Mouse (Mus musculus) embryo, embryonic 11.5 days (tissue): ENCODE measurements at regions not wholly inside any gene's neighbourhood (a gene's known extent, or its start where the extent isn't known, plus 50 kb on each side); places are given as distances from the start of the nearest gene placed in this dataset.

Experiments
- DNase-seq: peaks from one replicate; pipeline ENCODE4 v3.0.0-alpha.2; 2012; ENCODE audit warnings: low read depth, low spot score

DNA sequence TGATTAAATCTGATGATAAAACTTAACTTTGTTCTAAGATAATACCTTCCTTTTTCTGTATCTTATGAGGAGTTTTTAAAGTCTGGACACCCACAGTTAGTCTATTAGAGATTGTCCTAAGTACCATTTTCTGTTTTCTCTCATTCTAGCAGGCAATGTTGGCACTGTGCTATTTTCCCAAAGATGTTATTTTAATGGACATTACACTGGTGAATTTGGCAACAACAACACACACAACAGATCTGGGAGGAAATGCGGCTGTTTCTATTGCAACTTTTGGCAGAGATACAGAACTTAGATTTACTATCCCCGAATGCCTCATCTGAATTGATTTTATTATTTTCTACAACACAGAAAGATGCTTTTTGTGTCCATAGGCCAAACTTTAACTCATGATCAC lies 720.9 kb downstream of the Dach1 start:
- no peak for DNase-seq

DNA sequence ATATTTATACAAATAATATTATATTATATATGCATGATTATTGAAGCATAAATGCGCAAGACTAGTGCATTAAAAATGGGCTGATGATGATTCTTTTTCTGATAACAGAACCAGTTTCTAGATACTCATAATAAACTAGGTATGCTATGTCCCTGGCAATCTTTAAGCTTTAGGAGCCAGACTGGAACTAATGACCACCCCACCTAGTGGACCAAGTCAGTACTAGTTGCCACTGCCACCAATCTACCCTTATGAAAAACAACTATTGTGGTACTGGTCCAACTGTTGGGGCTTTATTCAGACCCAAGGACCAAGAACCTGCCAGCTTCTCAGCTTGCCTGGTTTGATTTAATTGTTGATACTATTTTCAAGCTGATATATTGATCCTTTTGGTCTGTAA lies 722.8 kb downstream of the Dach1 start:
- no peak for DNase-seq

DNA sequence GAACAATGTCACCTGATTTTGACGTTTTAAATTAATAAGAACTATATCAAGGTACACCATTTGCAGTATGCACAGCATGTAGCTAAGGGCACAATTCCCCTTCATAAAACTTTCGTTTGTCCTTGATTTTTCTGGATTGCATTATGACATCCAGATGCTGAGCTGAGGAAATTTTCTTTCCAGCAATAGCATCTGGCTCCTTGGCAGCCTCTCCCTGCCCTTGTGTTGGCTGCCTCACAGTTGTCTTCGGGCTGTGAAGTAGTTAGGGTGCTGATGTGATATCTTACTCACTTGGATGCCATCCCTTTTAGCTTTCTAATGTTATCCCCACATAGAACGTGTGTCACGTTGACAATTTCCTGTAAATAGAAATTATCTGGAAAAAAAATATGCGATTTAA lies 729.2 kb downstream of the Dach1 start:
- DNase-seq = no peak

DNA sequence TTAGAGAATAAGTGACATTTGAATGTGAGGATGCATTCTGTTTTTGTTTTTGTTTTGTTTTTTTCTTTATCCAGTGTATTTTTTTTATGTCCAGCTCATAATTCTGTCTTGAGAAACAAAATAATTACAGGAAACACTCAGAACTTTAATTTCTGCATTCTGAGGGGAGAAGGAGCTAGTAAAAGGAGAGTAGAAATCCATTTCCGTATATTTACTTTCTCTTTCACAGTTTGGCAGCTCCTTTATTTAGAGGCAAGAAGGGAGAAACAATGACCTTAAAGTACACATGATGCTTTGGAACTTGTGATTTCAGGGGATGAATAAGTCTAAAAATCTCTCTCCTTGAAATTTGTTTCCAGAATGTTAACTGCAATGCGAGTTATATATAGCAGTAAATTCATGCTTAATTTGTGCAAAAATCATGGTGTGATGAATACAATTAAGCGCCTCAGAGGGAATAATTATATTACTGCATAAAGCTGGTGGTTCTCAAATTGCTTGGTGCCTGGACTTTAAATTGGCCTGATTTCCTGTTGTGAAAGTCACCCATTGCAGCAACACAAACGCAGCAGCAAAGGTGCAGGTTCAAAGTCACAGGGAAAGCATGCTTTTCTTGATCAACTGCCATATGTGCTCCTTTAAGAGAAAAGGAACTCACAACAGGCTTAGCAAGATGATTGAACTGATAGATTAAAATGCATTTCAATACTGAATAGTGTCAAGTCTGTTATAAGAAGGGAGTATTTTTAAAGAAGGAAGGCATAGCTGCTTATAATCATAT lies 733.9 kb downstream of the Dach1 start:
- DNase-seq = no peak

DNA sequence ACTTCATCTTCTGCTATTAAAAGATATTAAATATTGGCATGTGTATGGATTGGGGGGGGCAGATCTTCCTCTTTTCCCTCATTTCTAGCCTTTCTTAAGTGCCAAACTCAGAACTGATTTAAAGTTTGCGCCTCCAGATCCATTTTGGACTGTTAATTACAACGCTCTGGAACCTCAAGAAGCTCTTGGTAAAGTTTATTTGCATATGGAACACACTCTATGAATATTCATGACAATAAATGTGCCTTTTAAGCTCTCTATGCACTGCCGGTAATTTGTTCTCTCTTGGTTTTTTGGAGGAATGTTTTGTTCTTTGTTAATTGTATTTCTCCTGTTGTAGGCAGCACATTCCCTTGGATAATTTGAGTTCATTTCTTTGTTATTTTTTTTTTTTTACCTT lies 738.3 kb downstream of the Dach1 start:
- DNase-seq = no peak

DNA sequence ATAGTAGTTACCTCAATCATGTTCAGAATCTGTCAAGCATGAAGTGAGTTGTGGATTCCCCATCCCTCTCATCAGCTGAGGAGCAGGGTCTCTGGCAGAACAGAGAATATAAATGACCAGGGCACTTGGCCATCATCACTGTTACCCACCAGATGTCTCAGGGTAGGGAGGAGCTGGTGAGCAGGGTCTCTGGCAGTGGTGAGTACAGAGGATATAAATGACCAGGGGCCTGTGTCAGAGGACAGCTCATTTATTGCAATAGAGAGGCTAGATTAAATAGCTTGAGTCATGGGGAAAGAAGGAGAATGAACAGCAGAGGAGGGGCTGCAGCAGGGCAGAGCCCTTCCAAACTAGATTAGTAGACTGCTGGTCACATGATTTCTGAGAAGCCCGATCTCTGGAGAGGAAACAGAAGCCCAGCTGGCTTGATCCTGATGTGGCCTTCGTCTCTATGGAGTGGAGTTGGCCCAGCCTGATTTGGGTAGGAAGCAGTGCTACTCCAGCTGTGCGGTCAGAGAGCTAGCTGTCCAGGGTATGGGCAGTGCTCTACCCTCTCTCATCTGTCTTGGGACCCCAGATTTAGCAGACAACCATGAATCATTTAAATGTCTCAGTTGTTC lies 766.3 kb downstream of the Dach1 start:
- DNase-seq = no peak

DNA sequence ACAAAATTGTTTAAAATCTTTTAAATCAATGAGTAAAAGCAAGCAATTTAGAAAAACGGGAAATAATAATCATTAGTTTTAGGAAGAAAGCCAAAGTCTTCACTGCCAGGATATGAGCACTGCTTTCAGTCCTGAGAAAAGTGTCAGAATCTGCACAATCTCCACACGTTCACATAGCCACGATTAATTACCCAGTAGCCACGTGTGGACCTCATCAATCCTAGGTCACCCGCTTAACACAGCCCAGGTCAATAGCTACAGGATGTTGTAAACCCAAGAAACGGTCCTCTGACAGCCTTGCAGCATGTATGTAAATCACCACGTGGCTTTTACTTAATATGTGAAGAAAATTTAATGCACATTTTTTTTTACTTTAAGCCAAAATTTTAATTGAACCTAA lies 773.2 kb downstream of the Dach1 start:
- no peak for DNase-seq

DNA sequence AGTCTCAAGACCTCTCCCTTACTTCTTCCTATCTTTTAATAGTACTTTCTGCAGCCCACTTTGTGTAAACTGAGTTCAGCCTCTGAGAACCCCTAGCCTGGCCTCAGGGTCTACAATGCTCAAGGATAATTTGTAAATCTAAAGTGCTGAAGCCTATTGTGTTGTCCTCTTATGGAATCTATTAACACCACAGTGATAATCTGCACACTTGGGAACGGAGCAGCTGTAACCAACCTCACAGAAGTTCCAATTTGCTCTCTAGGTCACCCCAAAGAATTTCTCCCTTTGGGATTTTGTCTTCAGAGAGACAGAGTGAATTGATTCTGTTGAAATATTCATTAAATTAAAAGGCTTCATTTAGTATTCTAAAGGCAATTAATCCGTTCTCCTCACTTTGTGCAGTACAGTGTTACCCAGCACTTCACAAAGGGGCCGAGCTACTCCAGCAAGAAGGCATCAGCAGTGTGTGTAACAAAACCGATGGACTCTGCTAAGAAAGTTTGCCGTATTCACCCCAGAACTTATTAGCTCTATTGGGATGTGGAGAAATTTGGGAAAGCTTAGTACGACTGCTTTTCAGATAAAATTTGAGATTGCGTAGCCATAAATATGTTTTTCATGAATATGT lies 773.7 kb downstream of the Dach1 start:
- no peak for DNase-seq

DNA sequence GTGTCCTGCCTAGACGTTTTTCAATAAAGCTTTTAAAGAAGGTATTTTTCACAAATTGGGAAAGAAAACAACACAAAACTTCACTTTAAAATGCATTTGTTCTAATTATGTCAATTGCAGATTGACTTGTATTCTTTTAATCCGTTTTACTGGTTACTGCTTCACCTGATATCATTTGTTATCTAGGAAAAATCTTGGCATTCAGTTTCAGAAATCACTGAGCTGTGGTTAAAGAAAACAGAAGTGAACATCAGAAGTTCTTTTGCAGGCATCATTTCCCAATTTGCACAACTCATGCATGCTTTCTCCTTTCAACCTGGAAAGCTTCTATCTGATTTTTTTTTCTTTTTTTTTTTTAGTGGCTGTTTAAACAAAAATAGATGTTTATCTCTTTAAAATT lies 780.6 kb downstream of the Dach1 start:
- no peak for DNase-seq

DNA sequence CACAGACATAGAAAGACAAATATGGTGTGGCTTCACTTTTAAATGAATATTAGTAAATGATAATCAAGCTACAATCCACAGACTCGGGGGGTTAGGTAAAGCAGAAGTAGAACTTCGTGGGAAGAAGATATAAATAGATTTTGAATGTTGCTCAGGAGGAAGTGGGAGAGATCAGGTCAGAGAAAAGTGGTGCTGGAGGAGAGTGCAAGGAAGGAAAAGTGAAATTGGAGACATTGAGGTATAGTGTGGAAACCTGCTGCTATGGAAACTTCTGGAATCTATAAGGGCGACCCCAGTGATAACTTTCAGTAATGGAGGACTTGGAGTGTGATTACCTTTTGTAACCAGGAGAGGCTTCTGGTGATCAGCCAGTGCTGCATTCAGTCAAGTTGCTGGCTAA lies 789.4 kb downstream of the Dach1 start:
- DNase-seq = no peak

DNA sequence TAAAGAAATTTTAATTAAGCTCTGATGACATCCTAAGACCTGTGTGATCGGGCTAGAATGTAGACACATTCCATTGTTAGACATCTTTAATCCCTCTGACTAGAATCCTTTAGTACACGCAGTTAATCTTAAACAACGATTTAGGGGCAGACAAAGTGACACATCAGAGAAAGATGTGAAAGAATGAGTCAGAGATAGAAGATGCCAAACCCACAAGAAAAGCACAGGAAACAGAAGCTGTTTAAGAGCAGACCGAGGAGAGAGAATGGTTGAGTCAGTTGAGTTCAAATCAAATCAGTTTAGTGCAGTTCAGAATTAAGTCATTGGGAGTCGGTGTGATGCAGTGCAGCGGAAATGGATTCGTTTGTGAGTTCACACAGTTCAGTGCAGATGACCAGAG lies 812.6 kb downstream of the Dach1 start:
- DNase-seq = no peak

DNA sequence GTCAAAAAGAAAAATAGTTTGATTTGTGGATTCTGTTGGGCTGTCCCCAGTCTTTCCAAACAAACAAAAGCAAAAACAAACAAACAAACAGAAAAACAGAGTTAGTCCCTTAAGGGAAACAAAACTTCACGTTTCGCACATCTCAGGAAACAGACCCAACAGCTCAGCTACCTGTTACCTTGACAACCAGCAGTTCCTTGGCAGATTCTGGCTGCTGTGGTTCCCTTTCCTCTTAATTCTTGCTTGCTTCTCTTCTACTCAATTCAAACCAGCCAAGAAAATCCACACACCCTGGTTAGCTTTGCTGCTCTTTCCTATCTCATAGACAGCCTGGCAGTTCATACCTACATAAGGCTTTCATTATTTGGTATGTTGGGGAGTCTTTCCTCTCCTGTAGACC lies 821.6 kb downstream of the Dach1 start:
- DNase-seq = no peak

DNA sequence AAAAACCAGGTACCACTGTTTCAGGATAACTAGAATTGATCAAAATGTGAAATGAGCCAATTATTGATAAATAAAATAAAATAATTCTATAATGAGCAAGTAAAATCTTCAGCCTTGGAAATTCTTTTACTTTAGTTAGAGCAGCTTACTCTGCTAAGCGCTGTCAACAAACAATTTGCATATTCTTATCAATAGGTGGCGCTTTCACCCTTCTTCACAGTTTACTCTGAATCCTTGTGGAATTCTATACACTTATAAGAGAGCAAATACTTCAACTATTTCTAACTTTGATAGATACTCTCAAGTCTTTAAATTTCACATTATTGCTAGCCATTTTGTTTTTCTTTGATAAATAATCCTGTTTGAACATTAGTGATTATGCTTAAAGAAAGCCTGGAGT lies 812.5 kb upstream of the Klhl1 start:
- DNase-seq = no peak

DNA sequence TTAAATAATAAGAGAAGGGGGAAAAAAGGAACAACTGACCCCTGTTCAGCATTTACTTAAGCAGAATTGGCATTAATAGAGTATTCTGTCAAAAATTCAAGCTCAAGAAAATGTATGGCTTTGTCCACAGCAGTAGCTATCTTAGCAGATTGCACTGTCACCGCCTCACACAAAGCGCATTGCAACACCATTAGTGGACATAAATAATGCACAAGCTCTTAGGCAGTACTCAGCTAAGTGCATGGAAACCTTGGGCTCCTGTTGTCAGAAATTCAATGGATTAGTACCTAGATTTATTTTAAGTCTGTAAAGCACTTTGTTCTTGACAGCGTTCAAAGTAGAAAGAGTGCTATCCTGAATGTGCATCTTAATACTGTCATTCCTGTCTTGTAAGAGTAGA lies 811.1 kb upstream of the Klhl1 start:
- no peak for DNase-seq

DNA sequence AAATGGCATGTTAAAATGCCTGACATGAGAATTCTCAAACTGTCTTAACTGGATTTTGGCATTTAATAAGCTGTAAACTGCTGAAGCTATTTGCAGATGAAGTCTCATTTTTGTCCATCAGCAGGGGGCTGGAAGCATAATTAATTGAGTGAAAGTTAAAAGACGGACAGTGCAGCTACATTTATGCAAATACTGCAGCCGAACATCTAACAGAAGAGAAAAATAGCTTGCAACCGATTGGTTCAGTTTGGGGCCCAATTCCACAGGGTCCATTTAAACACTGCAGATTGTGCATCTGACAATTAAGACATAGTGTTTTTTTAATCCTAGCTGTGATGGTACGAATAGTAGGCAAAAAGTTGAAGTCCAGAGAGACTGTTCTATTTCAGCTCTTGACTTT lies 774.2 kb upstream of the Klhl1 start:
- no peak for DNase-seq

DNA sequence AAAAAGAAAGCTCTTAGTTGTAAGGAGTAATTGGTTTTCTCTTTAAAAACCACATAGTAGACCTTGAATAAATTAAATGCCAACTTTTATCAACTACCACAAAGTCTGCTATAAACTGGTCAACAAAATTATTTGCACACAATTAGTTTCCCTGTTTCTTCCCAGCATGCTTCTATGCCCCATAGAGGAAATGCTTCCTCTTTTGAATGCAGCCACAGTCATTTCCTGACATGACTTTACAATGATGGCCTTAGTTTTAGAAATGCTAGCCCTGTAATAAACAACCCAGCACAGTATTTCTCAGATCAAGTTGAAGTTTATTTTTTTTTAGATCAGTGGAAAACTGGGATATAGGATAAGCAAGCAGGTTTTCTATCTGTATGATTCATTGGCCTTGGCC lies 768.5 kb upstream of the Klhl1 start:
- no peak for DNase-seq

DNA sequence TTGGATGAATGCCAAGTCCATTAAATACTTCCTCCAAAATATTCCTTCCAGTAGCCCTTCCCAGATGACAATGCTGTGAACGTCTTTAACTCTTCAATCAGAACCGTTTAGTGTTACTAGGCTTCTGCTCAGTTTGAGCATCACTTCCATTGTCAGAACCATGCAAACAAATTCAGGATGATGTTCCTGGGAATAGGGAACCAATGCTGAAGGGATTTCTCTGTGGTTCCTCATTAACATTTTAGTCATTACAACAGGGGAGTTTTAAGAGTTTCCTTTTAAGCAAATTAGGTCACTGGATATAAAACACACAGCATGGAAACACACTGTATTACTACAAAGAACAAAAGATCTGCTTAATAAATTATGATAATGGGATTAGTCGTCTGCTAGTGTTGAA lies 739.6 kb upstream of the Klhl1 start:
- no peak for DNase-seq
